Mouse (Mus musculus) testis, adult 2 months (tissue): ENCODE results near the gene Msl3l2.

Experiments
- CTCF ChIP-seq: fragments of 200-500 bp; IDR thresholded peaks from 2 replicates; pipeline ENCODE4 v1.5.1; 2012; ENCODE audit warnings: low read depth, mild to moderate bottlenecking, inconsistent platforms, low read length, moderate library complexity; ENCODE audit not compliant: control insufficient read depth, insufficient read depth, insufficient replicate concordance
- POLR2A ChIP-seq: fragments of 200-500 bp; IDR thresholded peaks from 2 replicates; pipeline ENCODE4 v1.6.1; 2012; ENCODE audit warnings: low read depth, mild to moderate bottlenecking, inconsistent platforms, low read length, moderate library complexity; ENCODE audit not compliant: control insufficient read depth

DNA sequence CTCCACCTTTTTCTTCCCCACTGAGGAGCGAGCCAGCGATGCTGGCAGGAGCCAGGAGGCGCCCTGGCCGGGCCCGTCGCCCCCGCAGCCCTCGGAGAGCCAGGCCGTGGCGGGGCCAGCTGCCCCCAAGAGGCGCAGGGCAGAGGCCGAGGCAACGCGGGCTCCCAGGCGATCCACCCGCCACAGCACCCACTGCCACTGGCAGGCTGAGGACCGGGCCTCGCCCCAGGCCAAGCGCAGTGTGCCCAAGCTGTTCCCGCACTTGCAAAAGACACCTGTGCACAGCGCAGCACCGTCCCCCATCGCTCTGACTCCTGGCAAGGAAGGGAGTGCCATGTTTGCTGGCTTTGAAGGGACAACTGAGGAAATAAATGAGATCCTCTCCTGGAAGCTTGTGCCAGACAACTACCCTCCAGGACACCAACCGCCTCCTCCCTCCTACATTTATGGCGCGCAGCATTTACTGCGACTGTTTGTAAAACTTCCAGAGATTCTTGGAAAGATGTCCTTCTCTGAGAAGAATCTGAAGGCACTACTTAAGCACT, 9.0 kb downstream of the Msl3l2 start:
- TF ChIP-seq CTCF = no peak
- no peak for TF ChIP-seq POLR2A
